Mouse (Mus musculus) splenic B cell, adult 2 months (primary cell): Measurements from ENCODE around the gene Rhbdf1.

Experiments used
- DNase-seq: peaks from one replicate; pipeline ENCODE4 v3.0.0-alpha.2; 2011; ENCODE audit warnings: low read depth, low spot score
- H3K27me3 ChIP-seq: 2 replicates; pipeline ENCODE4 v1.6.1; 2012; ENCODE audit warnings: mild to moderate bottlenecking, low read length, moderate library complexity, mixed read lengths; ENCODE audit not compliant: control insufficient read depth, poor library complexity, insufficient read depth, severe bottlenecking
- H3K36me3 ChIP-seq: 2 replicates; pipeline ENCODE4 v1.6.1; 2012; ENCODE audit warnings: mild to moderate bottlenecking, low read length, moderate library complexity, mixed read lengths; ENCODE audit not compliant: control insufficient read depth, poor library complexity, insufficient read depth, severe bottlenecking

Gene Rhbdf1

GRCm38 (mm10) chr11:32221951-32222409 lies at the start of gene Rhbdf1:
Gene Rhbdf1, minus strand, starts transcription at chr11:32222300.
- no peaks in the 10 kb centered on the region for H3K36me3 ChIP-seq
- DNase-seq = no peak
- no peaks in the 10 kb centered on the region for H3K27me3 ChIP-seq

DNA sequence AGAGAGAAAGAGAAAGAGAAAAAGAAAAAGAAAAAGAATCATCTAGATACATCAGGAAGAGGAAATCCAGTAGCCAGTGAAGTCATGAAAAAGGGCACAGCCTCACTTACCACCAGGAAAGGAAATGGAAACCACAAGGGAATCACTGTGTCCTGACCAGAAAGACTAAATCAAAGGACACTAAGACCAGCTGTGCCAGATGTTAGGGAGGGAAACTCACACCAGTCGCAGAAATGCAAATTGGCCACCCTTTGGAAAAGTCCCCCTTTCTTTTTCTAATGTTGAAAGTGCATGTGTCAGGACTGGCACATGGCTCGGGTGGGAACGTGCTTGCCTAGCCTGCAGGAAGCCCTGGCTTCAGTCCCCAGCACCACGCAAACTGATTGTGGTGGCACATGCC lies 49.1 kb upstream of the Rhbdf1 start:
- no peak for DNase-seq

DNA sequence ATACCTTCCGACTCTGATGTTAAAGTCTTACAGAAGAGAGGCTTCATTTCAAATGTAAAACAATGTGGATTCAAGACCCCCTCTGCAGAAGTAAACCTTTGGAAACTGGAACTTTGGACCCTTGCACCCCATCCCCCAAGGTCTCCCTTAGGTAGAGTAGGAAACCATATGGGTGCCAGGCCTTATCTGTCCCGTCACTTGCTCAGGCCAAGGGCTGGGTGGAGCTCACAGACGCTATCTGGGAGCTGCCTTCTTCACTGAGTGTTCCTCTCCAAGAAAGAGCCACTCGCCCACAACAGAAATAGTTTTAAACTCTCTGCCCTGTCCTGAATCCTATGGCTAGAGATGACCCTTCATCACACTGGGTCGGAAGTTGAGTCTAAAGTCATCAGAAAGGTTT lies 46.9 kb upstream of the Rhbdf1 start:
- no peaks in the 10 kb centered on the region for H3K27me3 ChIP-seq
- DNase-seq = no peak
- no peaks in the 10 kb centered on the region; the same call in 1 of the 2 replicates for H3K36me3 ChIP-seq

More for the DNA sequence above, 49.1 kb upstream of the Rhbdf1 start:
- Histone ChIP-seq H3K27me3 (no peaks in the 10 kb centered on the region), H3K36me3 (no peaks in the 10 kb centered on the region)

GRCm38 (mm10) chr11:32267964-32268363 lies 45.9 kb upstream of the Rhbdf1 start:
- Histone ChIP-seq H3K27me3 (no peaks in the 10 kb centered on the region), H3K36me3 (no peaks in the 10 kb centered on the region; the same call in 1 of the 2 replicates)
- DNase-seq = no peak

DNA sequence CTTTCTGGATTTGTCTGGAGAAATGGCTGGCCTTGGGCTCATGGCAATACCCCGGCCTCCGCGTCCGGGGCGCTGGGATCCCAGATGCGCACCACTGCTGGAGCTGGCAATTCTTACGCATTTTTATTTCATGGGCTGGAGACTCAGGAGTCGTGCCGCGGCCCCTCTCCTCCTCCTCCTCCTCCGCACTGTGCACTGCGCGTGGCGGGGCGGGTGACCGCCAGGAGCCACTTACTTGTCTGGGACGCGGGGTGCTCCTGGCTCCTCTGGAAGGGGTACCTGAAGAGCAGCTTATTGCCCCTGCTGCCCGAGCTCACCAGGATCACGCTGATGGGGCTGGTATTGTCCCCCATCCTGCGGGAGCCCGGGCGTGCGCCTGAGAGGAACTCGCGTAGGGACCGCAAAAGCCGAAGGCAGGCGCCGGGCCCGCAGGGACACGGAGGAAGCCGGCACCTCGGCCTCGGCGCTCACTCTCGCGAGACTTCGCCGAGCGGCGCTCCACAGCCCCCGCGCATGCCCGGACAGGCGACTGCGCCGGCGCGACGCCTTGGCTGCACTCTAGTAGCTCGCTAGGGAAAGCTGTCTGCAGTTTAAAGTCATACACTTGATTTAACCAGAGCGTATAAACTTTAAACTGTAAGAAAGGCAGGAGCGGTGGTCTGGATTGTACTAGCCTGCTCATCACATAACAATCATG lies 45.2 kb upstream of the Rhbdf1 start, which contains the start of gene Nprl3:
Gene Nprl3 (minus strand): TSS at position 520 of the 697 bp plus-strand sequence.
- DNase-seq = peak; percentile 96

GRCm38 (mm10) chr11:32266776-32267175 lies 44.7 kb upstream of the Rhbdf1 start:
- peaks cover 1% of the 10 kb centered on the region; the same call in 1 of the 2 replicates for H3K36me3 ChIP-seq
- no peak for DNase-seq
- H3K27me3 ChIP-seq = no peaks in the 10 kb centered on the region

More for the DNA sequence above, 45.2 kb upstream of the Rhbdf1 start, which contains the start of gene Nprl3:
- Histone ChIP-seq H3K36me3 (peaks cover 1% of the 10 kb centered on the region; the same call in 1 of the 2 replicates), H3K27me3 (no peaks in the 10 kb centered on the region)

DNA sequence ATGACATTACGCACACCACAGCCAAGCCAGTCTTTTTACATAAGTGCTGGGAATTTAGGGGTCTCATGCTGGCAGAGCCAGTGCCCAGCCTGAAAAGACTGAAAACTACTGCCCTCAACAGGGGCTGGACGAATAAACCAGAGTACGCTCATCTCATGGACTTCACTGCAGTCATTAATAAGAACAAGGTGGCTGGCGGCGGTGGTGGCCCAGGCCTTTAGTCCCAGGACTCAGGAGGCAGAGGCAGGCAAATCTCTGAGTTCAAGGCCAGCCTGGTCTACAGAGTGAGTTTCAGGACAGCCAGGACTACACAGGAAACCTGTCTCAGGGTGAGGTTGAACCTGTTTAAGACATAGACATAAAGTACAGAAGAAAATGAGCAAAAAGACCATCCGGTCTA lies 44.1 kb upstream of the Rhbdf1 start:
- Histone ChIP-seq H3K27me3 (no peaks in the 10 kb centered on the region), H3K36me3 (peaks cover 1% of the 10 kb centered on the region; the same call in 1 of the 2 replicates)
- DNase-seq = no peak

DNA sequence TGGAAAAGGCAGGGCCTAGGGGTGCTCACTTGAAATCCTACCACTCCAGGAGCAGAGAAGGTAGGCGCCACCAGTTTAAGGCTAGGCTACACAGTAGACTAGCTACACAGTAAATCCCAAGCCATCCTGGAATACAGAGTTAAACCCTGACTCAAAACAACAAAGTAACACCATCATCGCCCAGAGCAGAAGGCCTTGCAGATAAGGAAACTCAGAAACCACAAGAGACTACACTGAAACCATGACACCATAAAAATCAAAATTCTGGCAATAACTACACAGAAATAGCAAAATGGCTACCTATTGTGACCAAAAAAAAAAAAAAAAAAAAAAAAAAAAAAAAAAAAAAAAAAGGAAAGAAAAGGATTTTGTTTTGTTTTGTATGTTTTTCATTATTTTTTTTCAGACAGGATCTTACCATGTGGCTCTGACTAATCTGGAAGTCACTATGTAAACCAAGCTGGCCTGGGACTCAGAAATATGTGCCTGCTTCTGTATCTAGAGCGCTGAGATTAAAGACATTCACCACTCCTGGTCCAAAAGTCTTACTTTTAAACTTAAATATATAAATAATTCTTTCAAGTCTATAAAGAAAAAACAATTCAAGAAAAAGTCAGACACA lies 43.1 kb upstream of the Rhbdf1 start:
- Histone ChIP-seq H3K27me3 (no peaks in the 10 kb centered on the region), H3K36me3 (peaks cover 5% of the 10 kb centered on the region)
- DNase-seq = no peak

GRCm38 (mm10) chr11:32262674-32263415 lies 40.7 kb upstream of the Rhbdf1 start:
- Histone ChIP-seq H3K36me3 (peaks cover 5% of the 10 kb centered on the region), H3K27me3 (no peaks in the 10 kb centered on the region)
- no peak for DNase-seq

- DNase-seq = no peak
- Histone ChIP-seq H3K27me3 (no peaks in the 10 kb centered on the region), H3K36me3 (peaks cover 4% of the 10 kb centered on the region)
Observed at GRCm38 (mm10) chr11:32256566-32256965, 34.5 kb upstream of the Rhbdf1 start.

GRCm38 (mm10) chr11:32256146-32256545 lies 34.0 kb upstream of the Rhbdf1 start:
- Histone ChIP-seq H3K36me3 (peaks cover 4% of the 10 kb centered on the region), H3K27me3 (no peaks in the 10 kb centered on the region)
- no peak for DNase-seq

- DNase-seq = no peak
Observed at GRCm38 (mm10) chr11:32253121-32253520, 31.0 kb upstream of the Rhbdf1 start.

GRCm38 (mm10) chr11:32250880-32251763 lies 29.0 kb upstream of the Rhbdf1 start:
- no peaks in the 10 kb centered on the region; the same call in none of the 2 replicates for H3K36me3 ChIP-seq
- no peak for DNase-seq
- H3K27me3 ChIP-seq = no peaks in the 10 kb centered on the region

More at GRCm38 (mm10) chr11:32253121-32253520, 31.0 kb upstream of the Rhbdf1 start:
- Histone ChIP-seq H3K36me3 (no peaks in the 10 kb centered on the region; the same call in none of the 2 replicates), H3K27me3 (no peaks in the 10 kb centered on the region)

DNA sequence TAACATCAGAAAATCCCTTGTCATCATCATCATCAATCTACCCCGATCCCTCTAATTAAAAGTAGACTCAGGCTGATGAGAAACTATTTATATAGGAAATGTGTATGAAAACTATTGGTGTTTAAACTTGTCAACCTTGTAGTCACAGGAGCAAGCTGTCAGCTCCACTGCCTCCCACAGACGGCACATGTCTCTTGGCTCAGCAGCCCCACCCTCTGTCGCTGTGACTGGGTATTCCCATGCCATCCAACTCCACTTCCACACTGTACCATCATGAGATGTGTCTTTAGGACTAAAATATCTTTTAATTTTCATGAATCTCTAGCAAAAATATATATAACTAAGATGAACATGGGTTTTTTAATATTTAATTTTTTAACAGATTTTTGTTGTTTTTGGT lies 26.2 kb upstream of the Rhbdf1 start:
- Histone ChIP-seq H3K27me3 (no peaks in the 10 kb centered on the region), H3K36me3 (peaks cover 4% of the 10 kb centered on the region)
- no peak for DNase-seq
